10 mouse cellular contexts compared by ENCODE assay signal in genomic region chr4:139220978-139221377, GRCm38 (mm10). TPM values are rescaled to one million over a fixed set of nuclear protein-coding genes. Genes with fewer than 3 reads are reported as not detected.
DNase-seq lines count a peak whose midpoint lies in the region; ATAC-seq and TF ChIP-seq lines count a peak whose summit lies in the region.
"Had no signal": no experiment of that assay in that cellular context is flagged by ENCODE, and none has a peak within 500 bp of the region (broad histone marks: within the 10 kb centered on the region; RNA-seq: fewer than 3 reads in every experiment).

No protein-coding gene starts in this region.

- peak; percentile 82 for TF ChIP-seq CTCF in heart, adult 2 months (IDR thresholded peaks at IDR 0.05)
- 0 out of 2 replicates have a peak, but pooled peaks have one; percentile 16 for TF ChIP-seq CTCF in bone marrow, adult 2 months (IDR thresholded peaks at IDR 0.05; ENCODE audit: control insufficient read depth, insufficient read depth, low read length)

- WGBS in heart, adult 2 months: 80% methylated on average over 4 of the region's 4 CpGs
- 76% methylated on average over 4 of the region's 4 CpGs for WGBS in bone marrow, adult 2 months
- WGBS in neural tube, embryonic 15.5 days: 93% methylated on average over 4 of the region's 4 CpGs

- intact Hi-C loops in heart, adult 2 months (cut with DNase I): no loop called here

- no peak overlapping the region for H3K4me2 ChIP-seq in neural tube, embryonic 15.5 days

- peaks cover 50% of the 10 kb centered on the region for H3K4me1 ChIP-seq in heart, adult 2 months (ENCODE audit: control insufficient read depth, insufficient read depth, low read length)
- H3K4me1 ChIP-seq in bone marrow, adult 2 months (ENCODE audit: control insufficient read depth, insufficient read depth, low read length): peaks cover 2% of the 10 kb centered on the region; the same call in 1 of the 2 replicates
- peaks cover 40% of the 10 kb centered on the region for H3K4me1 ChIP-seq in neural tube, embryonic 15.5 days

- no peak overlapping the region for H3K27ac ChIP-seq in heart, adult 2 months
- no peak overlapping the region for H3K27ac ChIP-seq in bone marrow, adult 2 months (ENCODE audit: control insufficient read depth, insufficient read depth, low read depth, low read length, poor library complexity)
- H3K27ac ChIP-seq in neural tube, embryonic 15.5 days (replicated peaks): no peak overlapping the region

- TF ChIP-seq EP300 in heart, adult 2 months (IDR thresholded peaks at IDR 0.05; ENCODE audit: insufficient read depth, low read depth, low read length): no peak

- no peak for ATAC-seq in neural tube, embryonic 15.5 days (ENCODE audit: low FRiP score)

- H3K4me3 ChIP-seq in heart, adult 2 months: no peak overlapping the region
- no peak overlapping the region for H3K4me3 ChIP-seq in bone marrow, adult 2 months (replicated peaks; ENCODE audit: control insufficient read depth, low read depth, low read length)
- no peak overlapping the region for H3K4me3 ChIP-seq in neural tube, embryonic 15.5 days (replicated peaks)

- H3K79me2 ChIP-seq in heart, adult 2 months (replicated peaks; ENCODE audit: control insufficient read depth, insufficient read depth, low read length): peaks cover 17% of the 10 kb centered on the region

- H3K9me3 ChIP-seq in neural tube, embryonic 15.5 days (replicated peaks): no peaks in the 10 kb centered on the region

- peaks cover 3% of the 10 kb centered on the region for H3K36me3 ChIP-seq in heart, adult 2 months (ENCODE audit: control insufficient read depth, insufficient read depth, low read length)
- no peaks in the 10 kb centered on the region; the same call in none of the 2 replicates for H3K36me3 ChIP-seq in neural tube, embryonic 15.5 days

- no peak for TF ChIP-seq POLR2A in heart, adult 2 months (IDR thresholded peaks at IDR 0.05; ENCODE audit: insufficient read depth, low read depth, low read length)
- TF ChIP-seq POLR2A in bone marrow, adult 2 months (IDR thresholded peaks at IDR 0.05; ENCODE audit: borderline replicate concordance, control insufficient read depth, low read depth, low read length): no peak

- no peak overlapping the region for H3K9ac ChIP-seq in heart, adult 2 months (ENCODE audit: low read depth, low read length)
- no peak overlapping the region for H3K9ac ChIP-seq in neural tube, embryonic 15.5 days (replicated peaks)

- no peaks in the 10 kb centered on the region for H3K27me3 ChIP-seq in heart, adult 2 months (ENCODE audit: control insufficient read depth, insufficient read depth, low read length)
- no peaks in the 10 kb centered on the region for H3K27me3 ChIP-seq in neural tube, embryonic 15.5 days (replicated peaks)

- no peak for DNase-seq in heart, adult 2 months
- no peak for DNase-seq in heart, adult 9 months (ENCODE audit: low spot score in 2 of 2)
- peak; percentile 37 for DNase-seq in retina, postnatal 1 day
- DNase-seq in retina, embryonic 14.5 days (ENCODE audit: low spot score): no peak
- DNase-seq in spleen, postnatal 10 days (ENCODE audit: low spot score in 2 of 2): peak; percentile 28 to 70
- DNase-seq in right cerebral cortex, postnatal 10 days (ENCODE audit: low spot score in 2 of 2): no peak
- DNase-seq: cerebellum, postnatal 36 days; left cerebral cortex, postnatal 4 days had no signal

RNA-seq across cellular contexts. Expression of gene Capzb, which starts 28.3 kb away (rescaled TPM):
- total RNA-seq in heart, adult 2 months (2021): 100 to 1,000 TPM; 342 to 392 TPM
- 160 and 191 TPM in 2 replicates for polyA plus RNA-seq in heart, adult 2 months (2012; rRNA removed)
- polyA plus RNA-seq in bone marrow, adult 2 months (2011; ENCODE audit: insufficient read depth, insufficient read length, low replicate concordance, missing spikeins): 104 and 160 TPM in 2 replicates
- polyA plus RNA-seq in neural tube, embryonic 15.5 days (2015; fragmentation: Nextera tagmentation; extraction: Ambion mirVana): 323 and 359 TPM in 2 replicates

Comparison
In these comparisons a context has a peak if more than half of its experiments do, and no peak if none do; other contexts are left out.
1. DNase-seq: peak in retina, postnatal 1 day (single experiment) and spleen, postnatal 10 days (2 of 2); none in heart, adult 2 months (0 of 2), heart, adult 9 months (0 of 2), retina, embryonic 14.5 days (single experiment) and right cerebral cortex, postnatal 10 days (0 of 2).